Mouse (Mus musculus) lung, adult 2 months (tissue): ENCODE data around the gene Itga1.

Experiments
- CTCF ChIP-seq: fragments of 200-500 bp; IDR thresholded peaks from 2 replicates; pipeline ENCODE4 v1.5.1; 2011; ENCODE audit warnings: mild to moderate bottlenecking, low read length, control low read depth; ENCODE audit not compliant: insufficient read depth
- POLR2A ChIP-seq: fragments of 200-500 bp; IDR thresholded peaks from 2 replicates; pipeline ENCODE4 v1.6.1; 2011; ENCODE audit warnings: low read depth, mild to moderate bottlenecking, control low read depth, low read length, borderline replicate concordance; ENCODE audit errors: extremely low read depth

DNA sequence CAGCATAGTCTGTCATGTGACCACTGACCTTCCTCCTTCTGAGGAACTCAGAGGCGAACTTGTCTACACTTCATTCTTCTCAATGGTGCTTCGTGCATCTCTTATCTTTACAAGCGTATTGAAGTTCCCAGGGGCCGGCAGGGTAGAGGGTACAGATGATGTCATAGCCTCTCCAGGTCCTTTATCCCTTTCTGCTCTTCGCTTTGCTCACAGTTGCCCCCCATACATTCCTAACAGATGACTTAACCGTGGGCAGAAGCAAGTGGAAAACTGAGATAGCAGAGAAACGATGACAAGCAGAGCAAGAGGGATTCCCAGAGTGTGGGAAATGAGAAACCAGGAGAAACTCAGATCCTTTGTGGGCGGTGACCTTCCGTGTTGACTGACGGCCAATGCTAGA, 80.4 kb downstream of the Itga1 start:
- TF ChIP-seq POLR2A: no peak
- TF ChIP-seq CTCF: no peak
